Mouse (Mus musculus) bone marrow macrophage, adult 2 months (primary cell): ENCODE measurements around the gene Slc46a1. TPM values are rescaled to one million over a fixed set of nuclear protein-coding genes. Genes with fewer than 3 reads are reported as not detected.

ENCODE experiments used
- H3K27ac ChIP-seq: 2 replicates; pipeline ENCODE4 v1.5.1; 2012; ENCODE audit warnings: low read depth, low read length; ENCODE audit not compliant: insufficient read depth
- H3K4me1 ChIP-seq: 2 replicates; pipeline ENCODE4 v1.6.1; 2012; ENCODE audit warnings: low read length; ENCODE audit not compliant: control insufficient read depth, insufficient read depth
- H3K4me3 ChIP-seq: 2 replicates; pipeline ENCODE4 v1.5.1; 2012; ENCODE audit warnings: mild to moderate bottlenecking, low read length, moderate library complexity; ENCODE audit not compliant: insufficient read depth
- CTCF ChIP-seq: IDR thresholded peaks from 2 replicates; pipeline ENCODE4 v1.5.1; 2012; ENCODE audit warnings: low read depth, mild to moderate bottlenecking, low read length, moderate library complexity
- POLR2A ChIP-seq: IDR thresholded peaks from 2 replicates; pipeline ENCODE4 v1.6.1; 2012; ENCODE audit warnings: mild to moderate bottlenecking, low read depth, low read length, borderline replicate concordance
- polyA plus RNA-seq: library from polyadenylated mRNA; stranded (reverse); fragments of >200 nt; gene quantifications from 2 replicates; pipeline ENCODE4 v1.2.4, GENCODE M21; 2012; ENCODE audit not compliant: missing spikeins, insufficient read depth, insufficient read length

Gene Slc46a1
- polyA plus RNA-seq, 1 experiment, result 9.7 TPM

- Histone ChIP-seq H3K4me1 (peaks cover 15% of the 10 kb centered on the region), H3K27ac (no peak overlapping the region), H3K4me3 (no peak overlapping the region)
- TF ChIP-seq CTCF, result no peak
- TF ChIP-seq POLR2A, result no peak
These were observed 35.2 kb downstream of the Slc46a1 start for GRCm38 (mm10) chr11:78500623-78501202.

GRCm38 (mm10) chr11:78501529-78501928 is 36.0 kb downstream of the Slc46a1 start:
- TF ChIP-seq CTCF (no peak), POLR2A (no peak)
- Histone ChIP-seq H3K27ac (no peak overlapping the region), H3K4me1 (peaks cover 19% of the 10 kb centered on the region), H3K4me3 (no peak overlapping the region)

- peaks cover 24% of the 10 kb centered on the region for H3K4me1 ChIP-seq
- TF ChIP-seq POLR2A, result no peak
- TF ChIP-seq CTCF, result no peak
- no peak within 1 kb of the TSS for H3K4me3 ChIP-seq
- H3K27ac ChIP-seq, result no peak within 1 kb of the TSS
These were observed 37.6 kb downstream of the Slc46a1 start, which contains the start of gene Sebox for GRCm38 (mm10) chr11:78502909-78503650. Gene Sebox, plus strand, starts transcription at chr11:78503447.

- TF ChIP-seq CTCF (no peak), POLR2A (no peak)
- peak overlapping the region; percentile 4; the same call in 1 of the 2 replicates for H3K27ac ChIP-seq
- peaks cover 22% of the 10 kb centered on the region for H3K4me1 ChIP-seq
- no peak overlapping the region for H3K4me3 ChIP-seq
These were observed 39.9 kb downstream of the Slc46a1 start for GRCm38 (mm10) chr11:78505430-78505829.

- TF ChIP-seq POLR2A (no peak), CTCF (no peak)
- H3K27ac ChIP-seq, result no peak overlapping the region
- H3K4me1 ChIP-seq, result peaks cover 28% of the 10 kb centered on the region
- no peak overlapping the region for H3K4me3 ChIP-seq
These were observed 43.7 kb downstream of the Slc46a1 start for GRCm38 (mm10) chr11:78509148-78509547.

- Histone ChIP-seq H3K4me3 (peak within 1 kb of the TSS; percentile 86), H3K27ac (peak within 1 kb of the TSS; percentile 74), H3K4me1 (peaks cover 12% of the 10 kb centered on the region)
- TF ChIP-seq POLR2A (no peak; the same call in 1 of the 2 replicates), CTCF (no peak)
These were observed 46.8 kb downstream of the Slc46a1 start, which contains the start of the genes Tmem199 and Poldip2 for GRCm38 (mm10) chr11:78512025-78512957. Gene Tmem199, minus strand, starts transcription at chr11:78512172. Gene Poldip2, plus strand, starts transcription at chr11:78512193.

- Histone ChIP-seq H3K4me1 (peaks cover 10% of the 10 kb centered on the region), H3K4me3 (peak overlapping the region; percentile 86), H3K27ac (no peak overlapping the region)
- TF ChIP-seq CTCF, result no peak
- no peak for TF ChIP-seq POLR2A
These were observed 47.8 kb downstream of the Slc46a1 start for GRCm38 (mm10) chr11:78513106-78513790.

- H3K27ac ChIP-seq, result no peak overlapping the region
- TF ChIP-seq CTCF, result 0 out of 2 replicates have a peak, but pooled peaks have one; percentile 27
- TF ChIP-seq POLR2A, result no peak
- peaks cover 9% of the 10 kb centered on the region for H3K4me1 ChIP-seq
- H3K4me3 ChIP-seq, result no peak overlapping the region
These were observed 50.2 kb downstream of the Slc46a1 start for GRCm38 (mm10) chr11:78515549-78516325.

- H3K27ac ChIP-seq, result no peak overlapping the region
- no peak overlapping the region for H3K4me3 ChIP-seq
- no peak for TF ChIP-seq CTCF
- TF ChIP-seq POLR2A, result no peak
- no peaks in the 10 kb centered on the region for H3K4me1 ChIP-seq
These were observed 53.4 kb downstream of the Slc46a1 start for GRCm38 (mm10) chr11:78518931-78519330.

Other genes starting within 250 kb of the Slc46a1 start
- 83.1 and 103 TPM in 2 replicates for gene Sdf2, start 220.0 kb upstream of the Slc46a1 start, polyA plus RNA-seq
- gene Supt6, start 219.7 kb upstream of the Slc46a1 start, polyA plus RNA-seq, result 33.6 and 39.1 TPM in 2 replicates
- 168 and 187 TPM in 2 replicates for gene 2610507B11Rik, start 203.9 kb upstream of the Slc46a1 start, polyA plus RNA-seq
- 3.5 and 4.4 TPM in 2 replicates for gene BC030499, start 174.9 kb upstream of the Slc46a1 start, polyA plus RNA-seq
- gene Spag5, start 164.2 kb upstream of the Slc46a1 start, polyA plus RNA-seq, result 19.3 and 28.1 TPM in 2 replicates
- 21.9 and 31.0 TPM in 2 replicates for gene Aldoc, start 142.7 kb upstream of the Slc46a1 start, polyA plus RNA-seq
- gene Pigs, start 137.3 kb upstream of the Slc46a1 start, polyA plus RNA-seq, result 80.8 and 85.9 TPM in 2 replicates
- 35.5 and 38.5 TPM in 2 replicates for gene Unc119, start 122.2 kb upstream of the Slc46a1 start, polyA plus RNA-seq
- gene Foxn1, start 79.1 kb upstream of the Slc46a1 start, polyA plus RNA-seq, result not detected in 2 replicates
- 0.99 and 1.2 TPM in 2 replicates for gene Slc13a2, start 43.5 kb upstream of the Slc46a1 start, polyA plus RNA-seq
- gene Sarm1, start 32.1 kb downstream of the Slc46a1 start, polyA plus RNA-seq, result 1.5 and 2.0 TPM in 2 replicates
- not detected in 2 replicates for gene Vtn, start 33.4 kb downstream of the Slc46a1 start, polyA plus RNA-seq
- gene Sebox, start 37.8 kb downstream of the Slc46a1 start, polyA plus RNA-seq, result not detected in 2 replicates
- gene Tmem199, start 46.5 kb downstream of the Slc46a1 start, polyA plus RNA-seq, result 21.9 TPM in 2 replicates
- 26.1 and 27.0 TPM in 2 replicates for gene Poldip2, start 46.5 kb downstream of the Slc46a1 start, polyA plus RNA-seq
- gene Tnfaip1, start 70.6 kb downstream of the Slc46a1 start, polyA plus RNA-seq, result 30.4 and 32.3 TPM in 2 replicates
- 42.2 and 46.8 TPM in 2 replicates for gene Ift20, start 70.7 kb downstream of the Slc46a1 start, polyA plus RNA-seq
- gene Tmem97, start 85.1 kb downstream of the Slc46a1 start, polyA plus RNA-seq, result 28.5 and 29.2 TPM in 2 replicates
- 13.7 and 19.3 TPM in 2 replicates for gene Nlk, start 231.7 kb downstream of the Slc46a1 start, polyA plus RNA-seq